Mouse (Mus musculus) bone marrow, adult 2 months (tissue): ENCODE measurements around the gene Dact1. TPM values are rescaled to one million over a fixed set of nuclear protein-coding genes. Genes with fewer than 3 reads are reported as not detected.

Experiments used
- H3K27ac ChIP-seq: fragments of 200-500 bp; 2 replicates; pipeline ENCODE4 v1.5.1; 2012; ENCODE audit warnings: low read depth, mild to moderate bottlenecking, control low read depth, inconsistent platforms, low read length; ENCODE audit not compliant: control insufficient read depth, poor library complexity, insufficient read depth
- H3K4me1 ChIP-seq: fragments of 200-500 bp; 2 replicates; pipeline ENCODE4 v1.6.1; 2011; ENCODE audit warnings: low read length; ENCODE audit not compliant: control insufficient read depth, insufficient read depth
- H3K4me3 ChIP-seq: fragments of 200-500 bp; replicated peaks from 2 replicates; pipeline ENCODE3; 2011; ENCODE audit warnings: mild to moderate bottlenecking, low read depth, low read length, control low read depth; ENCODE audit not compliant: control insufficient read depth
- CTCF ChIP-seq: fragments of 200-500 bp; IDR thresholded peaks from 2 replicates; pipeline ENCODE4 v1.5.1; 2011; ENCODE audit warnings: low read length, control low read depth; ENCODE audit not compliant: control insufficient read depth, insufficient read depth
- POLR2A ChIP-seq: fragments of 200-500 bp; IDR thresholded peaks from 2 replicates; pipeline ENCODE4 v1.6.1; 2011; ENCODE audit warnings: low read depth, mild to moderate bottlenecking, control low read depth, low read length, borderline replicate concordance; ENCODE audit not compliant: control insufficient read depth
- WGBS: fragments of 180-500 bp; shearing (Covaris S2); methylation state at CpG from one replicate; pipeline ENCODE4 v1.1.7; 2018; 5-methylcytosine and 5-hydroxymethylcytosine counted together
- polyA plus RNA-seq: library from polyadenylated mRNA; stranded (reverse); fragments of >200 nt; gene quantifications from 2 replicates; pipeline ENCODE4 v1.2.4, GENCODE M21; 2011; ENCODE audit warnings: low replicate concordance; ENCODE audit not compliant: missing spikeins, insufficient read depth, insufficient read length

Dact1 gene
- 0.61 and 2.4 TPM in 2 replicates for polyA plus RNA-seq

DNA sequence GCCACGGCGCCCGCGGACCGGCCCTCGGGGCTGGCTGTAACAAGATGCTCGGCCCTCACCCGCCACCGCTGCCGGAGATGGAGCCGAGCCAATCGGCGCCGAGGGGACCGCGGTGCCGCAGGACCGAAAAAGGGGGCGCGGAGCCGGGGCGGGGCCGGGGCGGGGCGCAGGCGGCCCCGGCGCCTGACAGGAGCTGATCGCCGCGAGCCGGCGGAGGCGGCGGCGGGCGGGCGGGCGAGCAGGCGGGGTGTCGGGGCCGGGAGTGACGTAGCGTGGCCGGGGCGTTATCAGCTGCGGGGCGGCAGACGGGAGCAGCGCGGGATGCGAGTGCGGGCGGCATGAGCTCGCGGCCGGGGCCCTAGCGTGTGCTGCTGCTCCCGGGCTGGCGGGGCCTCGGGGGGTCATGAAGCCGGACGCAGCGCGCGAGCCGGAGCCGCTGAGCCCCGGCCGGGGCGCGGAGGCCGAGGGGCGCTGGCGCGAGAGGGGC, at the start of gene Dact1:
TSS of gene Dact1 (plus strand) at position 304 of the 487 bp plus-strand sequence.
- no peak within 1 kb of the TSS for H3K4me3 ChIP-seq
- TF ChIP-seq CTCF (no peak), POLR2A (no peak)
- no peaks in the 10 kb centered on the region for H3K4me1 ChIP-seq
- WGBS = under 1% methylated on average over 70 of the region's 76 CpGs
- H3K27ac ChIP-seq = no peak within 1 kb of the TSS

DNA sequence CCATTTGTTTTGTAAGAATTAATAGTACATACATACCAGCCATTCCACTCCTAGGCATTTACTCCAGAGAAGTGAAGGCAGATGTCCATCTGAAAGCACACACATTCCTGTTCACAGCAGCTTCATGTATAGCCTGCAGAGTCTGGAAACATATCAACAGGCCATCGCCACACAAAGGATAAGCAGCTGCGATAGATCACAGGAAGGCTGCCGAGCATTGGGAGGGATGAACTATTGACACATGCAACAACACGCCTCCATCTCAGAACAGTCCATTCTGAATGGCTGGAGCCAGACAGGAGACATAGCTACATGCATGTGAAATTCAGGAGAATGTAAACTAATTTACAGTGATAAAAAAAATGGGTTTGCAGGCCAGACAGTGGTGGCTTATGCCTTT, 45.5 kb upstream of the Dact1 start:
- no peak for TF ChIP-seq CTCF
- no peak for TF ChIP-seq POLR2A
- Histone ChIP-seq H3K4me3 (no peak overlapping the region), H3K27ac (no peak overlapping the region), H3K4me1 (no peaks in the 10 kb centered on the region)
- 86% methylated on average over 4 of the region's 4 CpGs for WGBS

DNA sequence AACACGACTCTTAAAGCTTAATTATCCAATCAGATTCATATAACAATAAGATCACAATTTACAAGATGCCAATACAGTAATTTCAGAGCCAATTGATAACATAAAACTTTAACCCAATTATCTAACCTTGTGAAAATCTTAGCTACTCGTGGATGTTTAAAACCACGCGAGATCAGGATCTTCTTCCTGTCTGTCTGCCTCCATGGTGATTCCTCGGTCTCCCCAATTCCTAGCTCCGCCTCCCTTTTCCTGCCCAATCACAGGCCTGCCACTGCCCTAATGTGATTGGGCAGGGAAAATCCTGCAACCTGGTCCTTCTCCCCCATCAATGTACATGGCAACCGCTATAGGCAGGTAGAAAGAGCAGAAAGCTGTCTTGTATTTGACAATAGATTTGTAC, 40.3 kb upstream of the Dact1 start:
- TF ChIP-seq CTCF (no peak), POLR2A (no peak)
- Histone ChIP-seq H3K4me3 (no peak overlapping the region), H3K27ac (no peak overlapping the region), H3K4me1 (no peaks in the 10 kb centered on the region)
- 75% methylated on average over 7 of the region's 7 CpGs for WGBS

DNA sequence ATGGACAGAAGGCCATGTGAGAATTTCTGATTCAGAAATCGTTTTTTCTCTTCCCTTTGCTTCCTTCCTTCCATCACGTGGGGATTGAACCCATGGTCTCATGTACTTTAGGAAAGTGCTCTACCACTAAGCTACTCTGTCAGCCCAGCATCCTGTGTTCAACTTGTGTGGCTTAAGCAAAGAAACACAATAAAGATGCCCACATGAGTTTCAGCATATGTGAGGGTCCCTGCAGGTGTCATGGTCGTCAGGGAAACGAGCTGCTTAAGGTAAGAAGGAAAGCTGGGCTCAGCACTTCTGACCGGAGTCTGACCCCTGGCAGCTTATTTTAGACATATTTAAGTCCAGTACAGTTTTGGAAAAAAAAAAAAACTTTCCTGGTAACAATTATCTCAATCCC, 38.6 kb upstream of the Dact1 start:
- TF ChIP-seq POLR2A (no peak), CTCF (no peak)
- WGBS = 73% methylated on average over 5 of the region's 5 CpGs
- H3K27ac ChIP-seq = no peak overlapping the region

DNA sequence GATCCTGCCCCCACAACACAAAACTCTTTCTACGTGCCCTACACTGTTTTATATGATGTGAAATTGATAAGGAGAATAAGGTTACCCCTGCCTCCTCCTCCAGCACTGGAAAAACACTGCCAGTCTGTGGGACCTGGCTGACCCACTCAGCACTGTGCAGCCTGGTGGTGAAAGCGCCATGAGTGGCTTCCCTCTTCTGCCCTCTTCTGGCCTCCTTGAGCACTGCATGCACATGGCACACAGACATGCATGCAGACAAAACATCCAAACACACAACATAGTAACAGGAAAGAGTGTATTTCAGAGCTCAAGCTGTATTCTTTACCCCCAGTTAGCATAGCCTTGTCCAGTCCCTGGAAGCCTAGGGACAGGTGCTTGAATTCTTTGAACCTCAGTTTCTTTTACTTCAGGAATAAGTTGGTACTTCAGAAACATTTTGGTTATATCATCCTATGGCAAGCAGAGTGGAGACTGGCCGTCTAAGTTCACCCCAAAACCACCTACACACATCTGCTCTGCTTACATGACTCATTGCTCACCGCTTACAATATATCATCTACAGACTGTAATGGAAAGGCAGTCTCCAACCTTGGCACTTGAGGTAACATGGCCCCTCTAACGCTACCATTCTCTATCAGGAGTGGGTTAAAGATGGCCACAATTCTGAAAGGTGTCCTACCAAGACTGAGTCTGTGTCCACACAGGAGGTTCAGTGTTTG, 35.0 kb upstream of the Dact1 start:
- Histone ChIP-seq H3K4me1 (no peaks in the 10 kb centered on the region), H3K4me3 (no peak overlapping the region), H3K27ac (no peak overlapping the region)
- peak; percentile 45; the same call in 1 of the 2 replicates for TF ChIP-seq CTCF
- no peak for TF ChIP-seq POLR2A
- 88% methylated on average over 5 of the region's 5 CpGs for WGBS

More for the DNA sequence above, 38.6 kb upstream of the Dact1 start:
- Histone ChIP-seq H3K4me3 (no peak overlapping the region), H3K4me1 (no peaks in the 10 kb centered on the region)

DNA sequence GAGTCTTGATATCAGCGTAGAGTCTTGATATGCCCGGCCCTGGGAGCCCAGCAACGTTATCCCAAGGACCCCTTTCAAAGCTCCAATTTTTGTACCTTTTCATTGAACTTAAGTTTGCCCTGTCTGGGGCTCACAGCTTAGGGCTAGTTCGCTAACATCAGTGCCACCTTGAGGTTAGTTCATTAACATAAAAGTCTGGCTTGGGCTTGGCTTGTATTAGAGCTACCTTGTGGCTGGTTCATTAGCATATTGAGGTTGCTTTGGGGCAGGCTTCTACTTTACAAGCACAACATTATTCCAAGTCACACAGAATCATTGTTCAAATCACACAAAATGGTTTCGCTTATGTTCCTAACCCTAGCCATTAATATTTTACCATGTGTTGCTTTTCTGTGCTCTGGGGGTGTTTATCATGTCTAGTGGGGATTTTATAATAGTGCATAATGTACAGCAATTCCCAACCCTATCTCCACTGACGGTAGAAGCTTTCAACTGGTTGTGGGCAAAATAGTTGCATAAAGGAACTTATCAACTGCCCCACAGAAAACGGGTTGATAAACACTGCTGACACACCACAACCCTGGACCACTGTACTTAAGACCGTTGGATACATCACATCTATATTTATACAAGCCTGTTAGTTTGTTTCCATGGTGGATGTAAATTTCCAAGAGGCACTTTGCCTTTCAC, 33.6 kb upstream of the Dact1 start:
- no peak for TF ChIP-seq POLR2A
- TF ChIP-seq CTCF = no peak
- Histone ChIP-seq H3K27ac (no peak overlapping the region), H3K4me3 (no peak overlapping the region), H3K4me1 (no peaks in the 10 kb centered on the region)
- 73% methylated on average over 8 of the region's 8 CpGs for WGBS

DNA sequence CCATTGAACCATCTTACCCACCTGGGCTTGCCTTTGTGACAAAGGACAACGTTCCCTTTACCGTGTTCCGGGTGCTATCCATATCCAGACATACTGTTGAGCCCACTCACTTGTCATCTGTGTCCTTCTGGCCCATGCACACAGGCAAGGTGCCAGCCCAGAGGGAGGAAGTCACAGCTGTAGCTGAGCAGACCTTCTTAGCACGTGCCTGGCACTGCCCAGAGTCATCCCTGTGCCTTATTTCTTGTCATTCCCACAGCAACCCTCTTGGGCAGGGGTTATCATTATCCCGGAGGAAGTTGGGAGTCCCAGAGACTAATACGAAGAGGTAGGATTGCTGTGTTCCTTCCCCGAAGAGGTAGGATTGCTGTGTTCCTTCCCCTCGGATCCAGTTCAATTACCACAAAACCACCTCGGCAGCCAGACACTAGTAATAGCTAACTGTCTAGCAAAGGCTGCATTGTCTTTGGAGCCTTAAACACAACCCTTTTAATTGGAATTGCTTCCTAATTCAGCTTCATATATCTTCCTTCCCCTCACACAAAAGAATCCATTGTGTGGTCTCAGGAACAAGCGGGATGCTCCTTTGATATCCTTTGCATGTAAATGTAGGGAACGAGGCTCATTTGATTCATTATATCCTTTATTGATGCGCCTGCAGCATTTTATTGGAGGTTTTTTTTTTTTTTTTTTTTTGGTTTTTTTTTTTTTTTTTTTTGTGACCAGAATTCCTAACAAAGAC, 30.0 kb upstream of the Dact1 start:
- TF ChIP-seq CTCF = no peak
- no peak for TF ChIP-seq POLR2A
- H3K27ac ChIP-seq = no peak overlapping the region
- 64% methylated on average over 12 of the region's 12 CpGs for WGBS
- no peaks in the 10 kb centered on the region for H3K4me1 ChIP-seq
- H3K4me3 ChIP-seq = no peak overlapping the region

DNA sequence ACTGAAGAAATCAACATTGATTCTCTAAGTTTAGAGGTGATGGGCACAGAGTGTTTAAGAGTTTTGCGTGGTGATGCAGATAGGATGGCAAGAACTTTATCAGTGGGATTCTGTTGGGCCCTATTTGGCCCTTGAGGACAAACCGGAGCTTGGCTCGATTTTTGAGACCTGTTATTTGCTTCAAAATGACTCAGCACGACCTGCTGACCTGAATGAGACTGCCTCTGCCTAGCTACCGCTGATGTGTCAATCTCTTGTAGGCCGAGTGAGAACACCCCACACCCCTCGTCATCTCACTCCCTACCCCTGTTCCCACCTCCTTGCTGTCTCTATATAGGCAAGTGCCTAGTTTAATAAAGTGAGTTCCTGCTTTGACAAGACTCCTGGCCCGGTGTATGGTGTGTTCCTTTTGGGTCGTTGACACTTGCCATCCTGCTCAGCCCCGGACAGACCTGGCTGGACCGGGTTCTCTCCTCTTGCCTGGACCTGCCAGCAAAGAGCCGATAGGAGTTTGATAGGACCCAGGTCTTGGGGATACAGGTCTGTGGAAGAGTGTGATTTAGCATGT, 28.4 kb upstream of the Dact1 start:
- H3K4me1 ChIP-seq = no peaks in the 10 kb centered on the region
- H3K4me3 ChIP-seq = no peak overlapping the region
- TF ChIP-seq POLR2A (no peak), CTCF (no peak)
- 77% methylated on average over 12 of the region's 12 CpGs for WGBS
- no peak overlapping the region for H3K27ac ChIP-seq
